Mouse (Mus musculus) telencephalon, adult 2 months (tissue): Measurements from ENCODE around the gene Kars.

ENCODE experiments used
- DNase-seq: peaks from one replicate; pipeline ENCODE4 v3.0.0-alpha.2; 2011; ENCODE audit warnings: low read depth, low spot score

The Kars gene

GRCm38 (mm10) chr8:111947144-111947543, 64.0 kb downstream of the Kars start:
- DNase-seq: no peak

- DNase-seq: no peak
These were observed 67.6 kb downstream of the Kars start for GRCm38 (mm10) chr8:111943544-111943943.
